Mouse (Mus musculus) heart, postnatal 0 days (tissue): ENCODE results near the gene Marco.

Experiments
- CTCF ChIP-seq: IDR thresholded peaks from 2 replicates; pipeline ENCODE4 v1.5.1; 2016; ENCODE audit warnings: antibody characterized with exemption, control low read depth, low read depth
- EP300 ChIP-seq: IDR thresholded peaks from 2 replicates; pipeline ENCODE4 v1.6.1; 2016; ENCODE audit warnings: antibody characterized with exemption, low read depth

DNA sequence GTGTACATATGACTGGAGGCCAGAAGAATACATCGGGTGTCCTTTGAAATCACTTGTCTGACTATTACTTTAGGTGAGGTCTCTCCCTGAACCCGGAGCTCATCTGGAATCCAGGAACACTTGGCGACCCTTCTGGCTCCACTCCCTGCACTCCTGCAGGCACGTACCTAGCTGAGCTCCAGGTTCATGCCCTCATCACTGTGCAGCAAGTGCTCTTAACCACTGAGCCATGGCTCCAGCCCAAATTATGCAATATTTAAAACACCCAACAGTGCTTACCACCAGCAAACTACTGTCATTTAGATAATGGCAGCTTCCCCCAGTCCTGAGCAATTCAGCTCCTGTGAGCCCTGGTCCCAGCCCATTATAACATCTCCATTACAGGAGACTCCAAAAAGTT lies 4.2 kb upstream of the Marco start:
- no peak for TF ChIP-seq CTCF
- TF ChIP-seq EP300, result no peak
